Mouse (Mus musculus) ovary, adult 2 months (tissue): ENCODE measurements around the gene Lpcat2. TPM values are rescaled to one million over a fixed set of nuclear protein-coding genes. Genes with fewer than 3 reads are reported as not detected.

Experiments used
- polyA plus RNA-seq: library from polyadenylated mRNA; depleted of rRNA; stranded (reverse); fragments of >200 nt; gene quantifications from 2 replicates; pipeline ENCODE4 v1.2.3, GENCODE M21; 2012; rRNA removed

Gene Lpcat2
- polyA plus RNA-seq, result 4.4 and 8.0 TPM in 2 replicates

GRCm38 (mm10) chr8:92855171-92855894 lies at the start of gene Lpcat2:
Gene Lpcat2 (plus strand): TSS chr8:92855339.

GRCm38 (mm10) chr8:92827243-92828034 lies 27.7 kb upstream of the Lpcat2 start, which contains the start of gene Mmp2:
Gene Mmp2 (plus strand): TSS chr8:92827291.

GRCm38 (mm10) chr8:92901107-92901506 lies 46.0 kb downstream of the Lpcat2 start, which contains the start of gene Capns2:
Gene Capns2 (plus strand): TSS chr8:92901407.

GRCm38 (mm10) chr8:92959779-92960178 lies 104.6 kb downstream of the Lpcat2 start, which contains the start of gene Slc6a2:
Gene Slc6a2 (plus strand): TSS chr8:92960079.

Other genes starting within 250 kb of the Lpcat2 start
- gene Irx6, start 181.1 kb upstream of the Lpcat2 start, polyA plus RNA-seq, result not detected in 2 replicates
- 204 and 236 TPM in 2 replicates for gene Mmp2, start 28.0 kb upstream of the Lpcat2 start, polyA plus RNA-seq
- gene Capns2, start 46.1 kb downstream of the Lpcat2 start, polyA plus RNA-seq, result 0.16 and 0.23 TPM in 2 replicates
- 0.77 and 1.7 TPM in 2 replicates for gene Slc6a2, start 104.7 kb downstream of the Lpcat2 start, polyA plus RNA-seq
- gene Ces1a, start 192.9 kb downstream of the Lpcat2 start, polyA plus RNA-seq, result not detected in 2 replicates
- 0.19 and 0.53 TPM in 2 replicates for gene Ces1b, start 224.7 kb downstream of the Lpcat2 start, polyA plus RNA-seq